Mouse (Mus musculus): ENCODE results near the gene Vmn1r69. TPM values are rescaled to one million over a fixed set of nuclear protein-coding genes. Genes with fewer than 3 reads are reported as not detected.

The Vmn1r69 gene
- not detected for total RNA-seq (2022)

DNA sequence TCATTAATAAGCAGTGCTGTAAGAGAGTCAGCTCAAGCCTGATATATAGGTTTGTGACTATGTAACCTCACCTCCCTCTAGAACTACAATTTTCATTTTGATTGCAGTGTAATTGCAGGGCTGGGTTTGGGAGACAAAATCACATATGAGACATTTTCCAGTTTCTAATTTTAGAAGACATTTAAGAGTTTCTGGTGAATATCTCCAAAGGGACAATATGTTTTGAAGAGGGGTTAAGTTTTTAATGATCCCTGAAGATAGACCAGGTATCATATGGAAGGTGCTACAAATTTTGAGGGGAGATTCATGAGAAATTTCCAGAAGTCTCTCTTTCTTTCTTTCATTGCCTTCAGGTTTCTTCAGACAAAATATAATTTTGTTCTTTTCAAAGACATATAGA lies at the start of gene Vmn1r69:
TSS of gene Vmn1r69 (minus strand) at position 101 of the 400 bp plus-strand sequence.
- DNase-seq (ENCODE audit: low spot score in 2 of 2): no peak

- no peak for DNase-seq (ENCODE audit: low spot score in 2 of 2)
These were observed 17.8 kb upstream of the Vmn1r69 start, which contains the start of gene Vmn1r70 for GRCm38 (mm10) chr7:10631232-10631631. Gene Vmn1r70, plus strand, starts transcription at chr7:10631532.

GRCm38 (mm10) chr7:10558385-10558784 lies 55.1 kb downstream of the Vmn1r69 start, which contains the start of gene Vmn1r68:
Gene Vmn1r68, minus strand, starts transcription at chr7:10558485.
- no peak for DNase-seq (ENCODE audit: low spot score in 2 of 2)

Other genes starting within 250 kb of the Vmn1r69 start
- gene Vmn1r67, start 170.3 kb downstream of the Vmn1r69 start, total RNA-seq (2022): not detected
- 10 to 100 TPM; 13.4 to 17.0 (median 13.9) TPM for gene Zik1, start 118.3 kb downstream of the Vmn1r69 start, total RNA-seq (2022)
- gene Vmn1r68, start 55.2 kb downstream of the Vmn1r69 start, total RNA-seq (2022): not detected
- not detected for gene Vmn1r70, start 17.9 kb upstream of the Vmn1r69 start, total RNA-seq (2022)
- gene Nlrp4b, start 74.1 kb upstream of the Vmn1r69 start, total RNA-seq (2022): not detected
- gene Vmn1r71, start 140.7 kb upstream of the Vmn1r69 start, total RNA-seq (2022): not detected